8 mouse cellular contexts compared by ENCODE assay signal in the genomic region with DNA sequence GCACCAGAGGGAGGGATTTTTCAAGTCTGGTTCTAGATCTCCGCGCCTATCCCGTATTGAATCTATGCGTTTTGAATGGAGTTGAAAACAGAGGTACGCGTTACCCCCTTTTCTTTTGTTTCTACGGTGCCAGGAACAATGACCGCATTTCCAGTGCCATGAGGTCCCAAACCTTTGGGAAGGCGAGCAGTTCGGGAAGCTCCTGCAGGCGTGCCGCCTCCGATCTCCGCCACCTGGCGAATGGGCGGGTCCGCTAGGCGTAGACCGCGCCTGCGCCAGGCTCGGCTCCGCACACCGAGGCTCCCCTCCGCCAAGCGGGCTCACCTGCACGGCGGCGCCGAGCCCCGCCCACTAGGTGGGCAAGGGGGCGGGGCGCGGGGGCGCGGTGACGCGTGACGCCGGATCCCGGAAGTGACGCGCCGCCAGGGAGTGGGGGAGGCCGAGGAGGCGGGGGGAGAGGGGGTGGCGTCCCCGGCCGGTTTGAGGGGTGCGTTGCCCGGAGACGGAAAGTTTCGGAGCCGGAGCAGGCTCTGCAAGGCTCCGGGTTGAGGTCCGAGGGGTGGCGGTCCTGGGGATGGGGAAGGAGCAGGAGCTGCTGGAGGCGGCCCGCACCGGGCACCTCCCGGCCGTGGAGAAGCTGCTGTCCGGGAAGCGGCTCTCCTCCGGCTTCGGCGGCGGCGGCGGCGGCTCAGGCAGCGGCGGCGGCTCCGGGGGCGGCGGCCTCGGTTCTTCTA. TPM values are rescaled to one million over a fixed set of nuclear protein-coding genes. Genes with fewer than 3 reads are reported as not detected.
DNase-seq lines count a peak whose midpoint lies in the region; ATAC-seq lines count a peak whose summit lies in the region.

A gene (plus strand): TSS at position 419 of the 734 bp plus-strand sequence.

- H3K9ac ChIP-seq in embryonic facial prominence, embryonic 12.5 days = peak within 1 kb of the TSS; percentile 82
- peak within 1 kb of the TSS; percentile 85 for H3K9ac ChIP-seq in limb, embryonic 15.5 days

- peak within 1 kb of the TSS; percentile 86 for H3K4me2 ChIP-seq in embryonic facial prominence, embryonic 12.5 days (replicated peaks)
- peak within 1 kb of the TSS; percentile 81 for H3K4me2 ChIP-seq in limb, embryonic 15.5 days

- peak; percentile 80 for DNase-seq in 3134 (ENCODE audit: extremely low read depth, insufficient read length, low spot score)
- DNase-seq in adrenal gland, postnatal 25 days = peak; percentile 94
- peak; percentile 86 to 89 for DNase-seq in heart, adult 18-20 months
- peak; percentile 85 to 86 for DNase-seq in kidney, adult 8-10 months
- DNase-seq in monocyte, adult 2 months (ENCODE audit: low read depth in 1 of 2, low spot score in 2 of 2) = peak; percentile 40 to 67
- peak; percentile 80 to 81 for DNase-seq in spleen, postnatal 36 days (ENCODE audit: low spot score in 2 of 2)

- peaks cover 20% of the 10 kb centered on the region for H3K4me1 ChIP-seq in embryonic facial prominence, embryonic 12.5 days
- peaks cover 28% of the 10 kb centered on the region for H3K4me1 ChIP-seq in limb, embryonic 15.5 days

- no peaks in the 10 kb centered on the region for H3K9me3 ChIP-seq in embryonic facial prominence, embryonic 12.5 days
- no peaks in the 10 kb centered on the region for H3K9me3 ChIP-seq in limb, embryonic 15.5 days

- peak within 1 kb of the TSS; percentile 96 for H3K4me3 ChIP-seq in embryonic facial prominence, embryonic 12.5 days
- H3K4me3 ChIP-seq in limb, embryonic 15.5 days = peak within 1 kb of the TSS; percentile 97

- H3K27ac ChIP-seq in embryonic facial prominence, embryonic 12.5 days = peak within 1 kb of the TSS; percentile 86
- peak within 1 kb of the TSS; percentile 93 for H3K27ac ChIP-seq in limb, embryonic 15.5 days

- peaks cover 6% of the 10 kb centered on the region; the same call in 1 of the 2 replicates for H3K36me3 ChIP-seq in embryonic facial prominence, embryonic 12.5 days
- H3K36me3 ChIP-seq in limb, embryonic 15.5 days = peaks cover 13% of the 10 kb centered on the region; the same call in 1 of the 2 replicates

- H3K27me3 ChIP-seq in embryonic facial prominence, embryonic 12.5 days = no peaks in the 10 kb centered on the region
- H3K27me3 ChIP-seq in limb, embryonic 15.5 days = no peaks in the 10 kb centered on the region

- peak; percentile 84 for ATAC-seq in embryonic facial prominence, embryonic 12.5 days (ENCODE audit: insufficient number of reproducible peaks, insufficient read depth, low FRiP score, low TSS enrichment)
- peak; percentile 88 for ATAC-seq in limb, embryonic 15.5 days (ENCODE audit: insufficient number of reproducible peaks, low FRiP score, low TSS enrichment, low read depth)

- under 1% methylated on average over 74 of the region's 78 CpGs for WGBS in embryonic facial prominence, embryonic 12.5 days
- under 1% methylated on average over 62 of the region's 78 CpGs for WGBS in limb, embryonic 15.5 days

RNA-seq across cellular contexts. Expression of the gene that starts here (rescaled TPM):
- 34.0 and 35.0 TPM in 2 replicates for total RNA-seq in adrenal gland, postnatal 25 days (2021)
- polyA plus RNA-seq in embryonic facial prominence, embryonic 12.5 days (2016; fragmentation: Nextera tagmentation; extraction: Ambion mirVana) = 22.5 and 23.1 TPM in 2 replicates
- total RNA-seq in heart, adult 18-20 months (2021) = 10 to 100 TPM; 65.8 to 73.0 TPM
- polyA plus RNA-seq in limb, embryonic 15.5 days (2015; fragmentation: Nextera tagmentation; extraction: Ambion mirVana) = 12.3 and 13.0 TPM in 2 replicates

Comparison
In these comparisons a context has a peak if more than half of its experiments do, and no peak if none do; other contexts are left out.
1. Peak in every context shown above with its lines: DNase-seq, ATAC-seq, H3K4me3 ChIP-seq and H3K27ac ChIP-seq.